Mouse (Mus musculus) spleen, adult 2 months (tissue): Measurements from ENCODE around the gene Slco3a1.

Experiments used
- CTCF ChIP-seq: fragments of 200-500 bp; IDR thresholded peaks from 2 replicates; pipeline ENCODE4 v1.5.1; 2011; ENCODE audit warnings: mild to moderate bottlenecking, inconsistent platforms; ENCODE audit not compliant: insufficient read depth, insufficient read length, insufficient replicate concordance; ENCODE audit errors: extremely low read depth
- POLR2A ChIP-seq: fragments of 200-500 bp; IDR thresholded peaks from 2 replicates; pipeline ENCODE4 v1.6.1; 2011; ENCODE audit warnings: low read depth, low read length, inconsistent platforms

DNA sequence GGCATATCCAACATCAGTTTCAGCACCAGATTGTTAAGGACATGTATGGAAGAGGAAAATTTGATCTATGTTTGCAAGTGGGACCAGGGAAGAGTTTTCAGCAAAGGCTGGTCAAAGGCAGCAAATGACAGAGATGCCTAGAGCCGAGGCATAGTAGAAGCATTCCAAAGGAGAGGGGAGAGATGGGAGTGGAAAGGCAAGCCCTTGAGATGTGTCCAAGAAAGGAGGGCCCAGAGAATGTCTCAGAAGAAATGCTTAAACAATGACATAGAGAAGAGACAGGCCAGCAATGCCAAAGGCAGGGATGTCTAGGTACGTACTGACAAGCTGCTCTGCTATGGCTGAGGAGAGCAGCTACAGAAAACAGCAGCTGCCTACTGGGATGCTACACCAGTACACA is 97.8 kb downstream of the Slco3a1 start:
- no peak for TF ChIP-seq CTCF
- no peak for TF ChIP-seq POLR2A
